Mouse (Mus musculus) bone marrow, adult 2 months (tissue): ENCODE results near the gene Gramd2.

ENCODE experiments used
- CTCF ChIP-seq: fragments of 200-500 bp; IDR thresholded peaks from 2 replicates; pipeline ENCODE4 v1.5.1; 2011; ENCODE audit warnings: low read length, control low read depth; ENCODE audit not compliant: control insufficient read depth, insufficient read depth
- POLR2A ChIP-seq: fragments of 200-500 bp; IDR thresholded peaks from 2 replicates; pipeline ENCODE4 v1.6.1; 2011; ENCODE audit warnings: low read depth, mild to moderate bottlenecking, control low read depth, low read length, borderline replicate concordance; ENCODE audit not compliant: control insufficient read depth

DNA sequence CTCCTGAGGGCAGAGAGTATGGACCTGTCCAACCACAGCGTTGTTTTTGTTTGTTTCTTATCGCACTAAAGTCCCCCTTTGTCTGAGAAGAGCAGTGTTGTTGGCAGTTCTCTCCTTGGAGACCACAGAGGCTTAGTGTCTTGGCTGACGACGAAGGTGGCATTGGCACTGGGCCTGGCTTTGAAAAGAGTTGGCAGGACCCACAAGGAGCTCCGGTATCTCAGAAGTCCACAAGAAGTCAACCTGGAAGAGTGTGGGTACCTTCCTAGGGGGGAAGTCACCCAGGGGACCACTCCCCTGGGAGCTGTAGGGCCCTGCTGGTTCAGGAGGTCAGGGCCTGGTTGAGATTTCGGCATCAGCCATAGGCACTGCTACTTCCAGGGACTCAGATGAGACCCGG is 21.1 kb downstream of the Gramd2 start:
- TF ChIP-seq POLR2A: no peak
- TF ChIP-seq CTCF: no peak
